Mouse (Mus musculus): ENCODE measurements at regions not wholly inside any gene's neighbourhood (a gene's known extent, or its start where the extent isn't known, plus 50 kb on each side); places are given as distances from the start of the nearest gene placed in this dataset.
"Not testable (repeated sequence)": the region's sequence is repeated elsewhere in the genome, so short reads cannot be mapped to it uniquely, and the experiment has no call there.

DNA sequence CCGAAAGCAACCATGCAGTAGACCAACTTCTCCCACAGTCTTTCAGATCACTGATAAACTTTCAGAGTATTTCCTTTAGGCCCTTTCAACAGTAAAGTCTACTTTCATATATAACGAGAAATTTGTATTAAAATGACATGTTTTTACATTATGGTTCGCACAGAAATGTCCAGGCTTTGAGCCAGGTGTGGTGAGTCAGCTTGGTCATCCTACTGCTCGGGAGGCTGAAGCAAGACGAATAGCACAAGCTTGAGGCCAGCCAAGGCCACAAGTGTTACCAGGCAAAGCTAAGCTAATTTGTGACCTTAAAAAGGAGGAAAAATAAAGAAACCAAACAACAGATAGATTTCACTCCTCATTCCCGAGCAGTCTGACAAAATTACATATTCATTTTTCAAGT, 197.0 kb upstream of the Olfr1324 start:
- H3K4me2 ChIP-seq (replicated peaks; ENCODE audit: low read depth, low read length), result no peak overlapping the region
- H3K27me3 ChIP-seq (ENCODE audit: control insufficient read depth, insufficient read depth, low read length), result no peaks in the 10 kb centered on the region
- H3K4me3 ChIP-seq (ENCODE audit: low read length), result no peak overlapping the region
- H3K36me3 ChIP-seq (ENCODE audit: control insufficient read depth, insufficient read depth, low read length), result peaks cover 2% of the 10 kb centered on the region; the same call in 1 of the 2 replicates
- H3K9me3 ChIP-seq (ENCODE audit: control insufficient read depth, low read length), result no peaks in the 10 kb centered on the region
- ATAC-seq (ENCODE audit: low FRiP score, low TSS enrichment), result no peak
- H3K9ac ChIP-seq (ENCODE audit: low read depth, low read length), result no peak overlapping the region
- H3K27ac ChIP-seq (ENCODE audit: low read depth, low read length), result no peak overlapping the region
- H3K4me1 ChIP-seq (ENCODE audit: control insufficient read depth, insufficient read depth, low read length), result no peaks in the 10 kb centered on the region
- WGBS, result 85% methylated on average over 6 of the region's 6 CpGs

DNA sequence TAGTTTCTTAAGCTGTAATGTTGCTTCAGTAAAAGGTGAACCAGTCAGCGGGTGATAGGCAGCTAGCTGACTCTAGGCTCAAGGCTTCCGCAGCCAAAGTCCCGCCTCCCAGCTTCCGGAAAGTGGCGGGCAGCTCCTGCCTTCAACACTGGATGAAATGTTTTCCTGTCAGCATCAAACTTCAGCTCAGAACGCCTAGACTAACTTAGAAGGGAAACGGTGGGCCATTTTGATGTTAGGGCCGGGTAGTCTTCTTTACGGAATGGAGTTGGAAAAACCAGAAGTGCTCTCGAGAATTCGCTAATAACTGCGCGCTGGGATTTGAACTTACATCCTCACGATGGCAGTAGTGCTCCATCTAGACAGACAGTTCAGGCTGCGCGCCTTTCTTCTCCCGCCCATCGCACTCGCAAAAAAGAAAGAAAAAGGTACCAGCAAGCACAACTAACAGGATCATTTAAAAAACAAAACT, 194.7 kb upstream of the Olfr1324 start:
- no peak for ATAC-seq (ENCODE audit: low FRiP score, low TSS enrichment)
- Histone ChIP-seq H3K27me3 (ENCODE audit: control insufficient read depth, insufficient read depth, low read length) (no peaks in the 10 kb centered on the region), H3K9ac (ENCODE audit: low read depth, low read length) (no peak overlapping the region), H3K27ac (ENCODE audit: low read depth, low read length) (no peak overlapping the region), H3K4me1 (ENCODE audit: control insufficient read depth, insufficient read depth, low read length) (no peaks in the 10 kb centered on the region), H3K4me3 (ENCODE audit: low read length) (no peak overlapping the region; the same call in 1 of the 2 replicates), H3K4me2 (replicated peaks; ENCODE audit: low read depth, low read length) (no peak overlapping the region), H3K36me3 (ENCODE audit: control insufficient read depth, insufficient read depth, low read length) (no peaks in the 10 kb centered on the region; the same call in 1 of the 2 replicates), H3K9me3 (ENCODE audit: control insufficient read depth, low read length) (no peaks in the 10 kb centered on the region)
- 54% methylated on average over 19 of the region's 19 CpGs for WGBS

DNA sequence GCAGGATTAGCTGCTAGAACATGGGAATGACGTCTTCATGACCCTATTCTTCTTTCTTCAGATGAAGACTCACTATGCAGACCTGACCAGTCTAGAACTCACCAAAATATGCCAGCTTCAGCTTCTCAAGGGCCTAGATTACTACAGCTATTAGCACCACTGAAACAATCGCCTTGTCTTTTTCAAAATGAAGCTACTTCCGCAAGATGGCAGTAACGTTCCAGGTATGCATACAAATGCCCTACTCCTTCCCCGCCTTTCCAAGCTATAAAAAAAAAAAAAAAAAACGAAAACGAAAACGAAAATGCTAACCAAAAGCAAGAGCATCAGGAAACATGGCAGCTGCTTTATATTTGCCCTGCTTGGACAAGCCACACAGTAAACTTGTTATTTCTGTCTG, 192.6 kb upstream of the Olfr1324 start:
- no peaks in the 10 kb centered on the region for H3K4me1 ChIP-seq (ENCODE audit: control insufficient read depth, insufficient read depth, low read length)
- H3K27me3 ChIP-seq (ENCODE audit: control insufficient read depth, insufficient read depth, low read length), result no peaks in the 10 kb centered on the region
- no peaks in the 10 kb centered on the region for H3K9me3 ChIP-seq (ENCODE audit: control insufficient read depth, low read length)
- no peak overlapping the region for H3K4me2 ChIP-seq (replicated peaks; ENCODE audit: low read depth, low read length)
- H3K9ac ChIP-seq (ENCODE audit: low read depth, low read length), result no peak overlapping the region
- H3K27ac ChIP-seq (ENCODE audit: low read depth, low read length), result no peak overlapping the region
- ATAC-seq (ENCODE audit: low FRiP score, low TSS enrichment), result no peak
- WGBS, result 60% methylated on average over 8 of the region's 8 CpGs
- no peak overlapping the region for H3K4me3 ChIP-seq (ENCODE audit: low read length)
- no peaks in the 10 kb centered on the region; the same call in 1 of the 2 replicates for H3K36me3 ChIP-seq (ENCODE audit: control insufficient read depth, insufficient read depth, low read length)

DNA sequence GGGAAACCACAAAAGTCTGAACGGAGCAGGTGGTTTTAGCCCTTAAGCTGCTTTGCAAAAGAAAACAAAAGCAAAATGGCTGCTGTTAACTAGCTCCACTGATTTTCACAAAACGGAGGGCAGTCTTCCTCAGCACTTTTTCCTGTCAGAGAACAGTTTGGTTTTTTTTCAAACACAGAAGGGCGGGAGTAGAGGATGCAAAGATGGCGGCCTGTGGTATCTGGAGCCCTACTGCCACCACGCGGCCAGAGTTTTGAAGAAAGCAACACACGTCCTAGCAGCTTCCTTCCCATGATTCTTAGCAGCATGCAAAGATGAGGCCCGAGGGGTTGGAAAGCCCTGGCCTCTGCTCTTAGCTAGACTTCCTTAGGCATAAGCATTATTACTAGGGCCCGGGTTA, 191.6 kb upstream of the Olfr1324 start:
- Histone ChIP-seq H3K9ac (ENCODE audit: low read depth, low read length) (no peak overlapping the region), H3K4me2 (replicated peaks; ENCODE audit: low read depth, low read length) (no peak overlapping the region), H3K4me1 (ENCODE audit: control insufficient read depth, insufficient read depth, low read length) (no peaks in the 10 kb centered on the region), H3K9me3 (ENCODE audit: control insufficient read depth, low read length) (no peaks in the 10 kb centered on the region), H3K4me3 (ENCODE audit: low read length) (no peak overlapping the region), H3K36me3 (ENCODE audit: control insufficient read depth, insufficient read depth, low read length) (no peaks in the 10 kb centered on the region; the same call in 1 of the 2 replicates), H3K27me3 (ENCODE audit: control insufficient read depth, insufficient read depth, low read length) (no peaks in the 10 kb centered on the region), H3K27ac (ENCODE audit: low read depth, low read length) (no peak overlapping the region)
- ATAC-seq (ENCODE audit: low FRiP score, low TSS enrichment), result no peak
- 55% methylated on average over 9 of the region's 9 CpGs for WGBS

DNA sequence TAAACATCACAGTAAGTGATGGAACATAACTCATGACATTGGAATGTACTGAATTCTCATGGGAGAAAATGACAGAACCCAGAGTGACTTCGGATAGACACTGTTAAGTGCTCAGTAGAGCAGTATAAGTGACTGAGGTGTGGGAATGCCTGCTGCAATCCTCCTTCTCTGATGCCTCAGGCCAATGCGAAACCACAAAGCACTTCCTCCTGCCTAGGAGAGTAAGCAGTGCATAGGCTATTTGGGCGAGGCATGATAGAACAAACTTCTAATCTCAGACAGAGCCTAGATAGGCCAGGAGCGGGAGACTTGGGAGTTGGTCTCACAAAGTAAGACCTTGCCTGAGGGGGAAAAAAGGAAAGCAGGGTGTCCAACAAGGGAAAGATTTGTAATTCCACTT, 190.6 kb upstream of the Olfr1324 start:
- no peak for ATAC-seq (ENCODE audit: low FRiP score, low TSS enrichment)
- 83% methylated on average over 4 of the region's 4 CpGs for WGBS
- Histone ChIP-seq H3K4me2 (replicated peaks; ENCODE audit: low read depth, low read length) (no peak overlapping the region), H3K27me3 (ENCODE audit: control insufficient read depth, insufficient read depth, low read length) (no peaks in the 10 kb centered on the region), H3K27ac (ENCODE audit: low read depth, low read length) (no peak overlapping the region), H3K9me3 (ENCODE audit: control insufficient read depth, low read length) (no peaks in the 10 kb centered on the region), H3K9ac (ENCODE audit: low read depth, low read length) (no peak overlapping the region), H3K4me3 (ENCODE audit: low read length) (no peak overlapping the region), H3K36me3 (ENCODE audit: control insufficient read depth, insufficient read depth, low read length) (no peaks in the 10 kb centered on the region), H3K4me1 (ENCODE audit: control insufficient read depth, insufficient read depth, low read length) (no peaks in the 10 kb centered on the region)

DNA sequence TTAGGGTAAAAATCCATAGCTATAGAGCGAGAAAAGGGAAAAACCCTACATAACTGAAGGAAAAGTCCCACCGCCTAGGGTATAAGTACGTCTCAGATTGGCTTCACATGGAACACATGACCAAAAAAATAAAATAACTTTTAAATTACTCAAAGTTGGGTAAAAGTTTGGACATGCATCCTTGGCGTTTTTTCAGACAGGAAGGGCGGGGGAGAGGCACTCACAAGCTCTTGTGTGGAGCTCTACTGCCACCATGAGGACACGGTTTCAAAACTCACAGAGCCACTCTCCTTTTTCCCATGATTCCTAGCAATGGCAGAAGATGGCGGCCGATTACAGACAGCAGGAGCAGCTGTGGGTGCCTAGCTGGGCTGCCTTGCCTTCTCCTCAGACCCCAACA, 188.6 kb upstream of the Olfr1324 start:
- not testable (repeated sequence) for H3K9ac ChIP-seq (ENCODE audit: low read depth, low read length); H3K36me3 ChIP-seq (ENCODE audit: control insufficient read depth, insufficient read depth, low read length); H3K27ac ChIP-seq (ENCODE audit: low read depth, low read length); H3K9me3 ChIP-seq (ENCODE audit: control insufficient read depth, low read length); ATAC-seq (ENCODE audit: low FRiP score, low TSS enrichment); H3K27me3 ChIP-seq (ENCODE audit: control insufficient read depth, insufficient read depth, low read length); H3K4me1 ChIP-seq (ENCODE audit: control insufficient read depth, insufficient read depth, low read length); H3K4me2 ChIP-seq (replicated peaks; ENCODE audit: low read depth, low read length); H3K4me3 ChIP-seq (ENCODE audit: low read length)
- WGBS, result 58% methylated on average over 8 of the region's 8 CpGs

DNA sequence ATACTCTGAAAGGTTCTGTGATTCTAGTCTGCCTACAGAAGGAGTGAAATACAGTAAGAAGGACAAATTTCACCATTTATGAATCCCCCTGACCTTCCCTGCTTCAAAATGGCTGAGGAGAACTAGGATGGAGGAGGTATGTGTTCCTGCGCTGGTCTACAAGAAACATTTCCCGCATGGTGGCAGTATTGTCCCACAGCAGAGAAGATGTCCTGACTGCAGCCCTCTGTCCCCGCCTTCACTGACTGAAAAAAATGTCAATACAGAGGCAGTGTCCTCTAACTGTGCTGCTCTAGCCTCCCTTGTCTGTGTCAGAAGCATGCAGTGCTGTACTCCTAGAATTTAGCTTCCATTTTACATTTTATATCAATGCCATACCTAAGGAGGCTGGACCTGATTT, 186.6 kb upstream of the Olfr1324 start:
- WGBS, result 54% methylated on average over 3 of the region's 3 CpGs
- not testable (repeated sequence) for H3K36me3 ChIP-seq (ENCODE audit: control insufficient read depth, insufficient read depth, low read length); H3K4me1 ChIP-seq (ENCODE audit: control insufficient read depth, insufficient read depth, low read length); H3K9ac ChIP-seq (ENCODE audit: low read depth, low read length); H3K27ac ChIP-seq (ENCODE audit: low read depth, low read length); H3K9me3 ChIP-seq (ENCODE audit: control insufficient read depth, low read length); H3K4me3 ChIP-seq (ENCODE audit: low read length); ATAC-seq (ENCODE audit: low FRiP score, low TSS enrichment); H3K27me3 ChIP-seq (ENCODE audit: control insufficient read depth, insufficient read depth, low read length); H3K4me2 ChIP-seq (replicated peaks; ENCODE audit: low read depth, low read length)

DNA sequence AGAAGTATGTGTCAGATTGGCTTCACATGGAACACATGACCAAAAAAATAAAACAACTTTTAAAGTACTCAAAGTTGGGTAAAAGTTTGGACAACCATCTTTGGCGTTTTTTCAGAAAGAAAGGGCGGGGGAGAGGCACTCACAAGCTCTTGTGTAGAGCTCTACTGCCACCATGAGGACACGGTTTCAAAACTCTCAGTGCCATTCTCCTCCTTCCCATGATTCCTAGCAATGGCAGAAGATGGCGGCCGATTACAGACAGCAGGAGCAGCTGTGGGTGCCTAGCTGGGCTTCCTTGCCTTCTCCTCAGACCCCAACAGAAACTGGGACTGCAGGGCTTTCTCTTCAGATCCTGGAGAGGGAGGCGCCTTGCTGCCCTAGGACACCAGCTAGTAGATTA, 186.1 kb upstream of the Olfr1324 start:
- not testable (repeated sequence) for H3K27ac ChIP-seq (ENCODE audit: low read depth, low read length); H3K27me3 ChIP-seq (ENCODE audit: control insufficient read depth, insufficient read depth, low read length); H3K9me3 ChIP-seq (ENCODE audit: control insufficient read depth, low read length); H3K4me1 ChIP-seq (ENCODE audit: control insufficient read depth, insufficient read depth, low read length); H3K4me2 ChIP-seq (replicated peaks; ENCODE audit: low read depth, low read length); ATAC-seq (ENCODE audit: low FRiP score, low TSS enrichment); H3K4me3 ChIP-seq (ENCODE audit: low read length); H3K36me3 ChIP-seq (ENCODE audit: control insufficient read depth, insufficient read depth, low read length); H3K9ac ChIP-seq (ENCODE audit: low read depth, low read length)
- WGBS, result 54% methylated on average over 6 of the region's 6 CpGs

DNA sequence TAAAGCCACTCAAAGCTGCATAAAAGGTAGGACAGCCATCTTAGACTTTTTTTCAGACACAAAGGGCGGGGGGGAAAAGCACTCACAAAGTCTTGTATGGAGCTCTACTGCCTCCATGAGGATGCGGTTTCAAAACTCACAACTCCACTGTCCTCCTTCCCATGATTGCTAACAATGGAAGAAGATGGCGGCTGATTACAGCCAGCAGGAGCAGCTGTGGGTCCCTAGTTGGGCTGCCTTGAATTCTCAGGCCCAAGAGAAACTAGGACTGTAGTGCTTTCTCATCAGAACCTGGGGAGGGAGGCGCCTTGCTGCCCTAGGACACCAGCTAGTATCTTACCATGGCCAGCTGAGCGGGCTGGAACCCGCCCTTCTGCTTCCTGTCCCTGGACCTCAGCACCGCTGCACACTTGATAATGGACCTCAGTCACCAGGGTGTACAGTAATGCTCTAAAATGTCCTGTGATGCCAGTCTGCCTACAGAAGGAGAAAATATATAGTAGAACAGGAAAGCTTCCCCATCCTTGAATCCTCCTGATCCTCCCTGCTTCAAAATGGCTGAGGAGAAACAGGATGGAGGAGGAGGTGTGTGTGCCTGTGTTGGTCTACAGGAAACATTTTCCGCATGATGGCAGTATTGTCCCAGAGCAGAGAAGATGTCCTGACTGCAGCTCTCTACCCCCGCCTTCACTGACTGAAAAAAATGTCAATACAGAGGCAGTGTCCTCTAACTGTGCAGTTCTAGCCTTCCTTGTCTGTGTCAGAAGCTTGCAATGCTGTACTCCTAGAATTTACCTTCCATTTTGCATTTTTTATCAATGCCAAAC, 183.7 kb upstream of the Olfr1324 start:
- peaks cover 2% of the 10 kb centered on the region; the same call in 1 of the 2 replicates for H3K36me3 ChIP-seq (ENCODE audit: control insufficient read depth, insufficient read depth, low read length)
- H3K27ac ChIP-seq (ENCODE audit: low read depth, low read length), result no peak overlapping the region
- no peak overlapping the region for H3K4me2 ChIP-seq (replicated peaks; ENCODE audit: low read depth, low read length)
- no peaks in the 10 kb centered on the region for H3K9me3 ChIP-seq (ENCODE audit: control insufficient read depth, low read length)
- H3K4me1 ChIP-seq (ENCODE audit: control insufficient read depth, insufficient read depth, low read length), result no peaks in the 10 kb centered on the region
- H3K4me3 ChIP-seq (ENCODE audit: low read length), result peak overlapping the region; percentile 19; the same call in 1 of the 2 replicates
- no peak overlapping the region for H3K9ac ChIP-seq (ENCODE audit: low read depth, low read length)
- ATAC-seq (ENCODE audit: low FRiP score, low TSS enrichment), result no peak
- H3K27me3 ChIP-seq (ENCODE audit: control insufficient read depth, insufficient read depth, low read length), result no peaks in the 10 kb centered on the region
- WGBS, result 67% methylated on average over 9 of the region's 9 CpGs

All from kidney, embryonic 14.5 days (tissue).